Mouse (Mus musculus) neural tube, embryonic 11.5 days (tissue): ENCODE measurements around the gene Sox10. TPM values are rescaled to one million over a fixed set of nuclear protein-coding genes. Genes with fewer than 3 reads are reported as not detected.

Experiments used
- ATAC-seq: fragments of 200-750 bp; cut with Nextera tagmentation; 2 replicates; pipeline ENCODE4 v1.8.0; 2017; ENCODE audit warnings: moderate number of reproducible peaks, mild to moderate bottlenecking, moderate TSS enrichment, moderate library complexity; ENCODE audit not compliant: insufficient read depth, low FRiP score, low TSS enrichment
- DNase-seq: peaks from one replicate; pipeline ENCODE4 v3.0.0-alpha.2; 2015; ENCODE audit warnings: low spot score
- H3K27ac ChIP-seq: fragments of 300-500 bp; sonication (generic); 2 replicates; pipeline ENCODE4 v1.5.1; 2014; ENCODE audit warnings: low read depth, mild to moderate bottlenecking, low read length
- H3K27me3 ChIP-seq: fragments of 300-500 bp; sonication (generic); 2 replicates; pipeline ENCODE4 v1.6.1; 2014; ENCODE audit warnings: mild to moderate bottlenecking, low read length, mixed read lengths; ENCODE audit not compliant: control insufficient read depth, insufficient read depth
- H3K36me3 ChIP-seq: fragments of 300-500 bp; sonication (generic); 2 replicates; pipeline ENCODE4 v1.6.1; 2014; ENCODE audit warnings: mild to moderate bottlenecking, low read length, moderate library complexity, mixed read lengths; ENCODE audit not compliant: control insufficient read depth, insufficient read depth
- H3K4me1 ChIP-seq: fragments of 300-500 bp; sonication (generic); 2 replicates; pipeline ENCODE4 v1.6.1; 2014; ENCODE audit warnings: low read length, mixed read lengths; ENCODE audit not compliant: control insufficient read depth, insufficient read depth
- H3K4me2 ChIP-seq: fragments of 300-500 bp; sonication (generic); 2 replicates; pipeline ENCODE4 v1.6.1; 2014; ENCODE audit warnings: low read depth, mild to moderate bottlenecking, moderate library complexity
- H3K4me3 ChIP-seq: fragments of 300-500 bp; sonication (generic); 2 replicates; pipeline ENCODE4 v1.5.1; 2014; ENCODE audit warnings: low read depth, low read length
- H3K9ac ChIP-seq: fragments of 300-500 bp; sonication (generic); 2 replicates; pipeline ENCODE4 v1.6.1; 2014; ENCODE audit warnings: mild to moderate bottlenecking, low read length
- H3K9me3 ChIP-seq: fragments of 300-500 bp; sonication (generic); 2 replicates; pipeline ENCODE4 v1.6.1; 2016; ENCODE audit warnings: low read length; ENCODE audit not compliant: control insufficient read depth
- WGBS: fragments of 180-500 bp; shearing (Covaris S2); extraction: QIAGEN DNeasy Blood & Tissue Kit; methylation state at CpG from one replicate; pipeline ENCODE4 v1.1.7; 2014; 5-methylcytosine and 5-hydroxymethylcytosine counted together
- polyA plus RNA-seq: library from polyadenylated mRNA; unstranded; fragments of >200 nt; fragmentation: Nextera tagmentation; extraction: Ambion mirVana; gene quantifications from 2 replicates; pipeline ENCODE4 v1.2.1, GENCODE M21; 2014

Sox10 gene
- polyA plus RNA-seq, 1 experiment from 2014 or later: 32.9 TPM

DNA sequence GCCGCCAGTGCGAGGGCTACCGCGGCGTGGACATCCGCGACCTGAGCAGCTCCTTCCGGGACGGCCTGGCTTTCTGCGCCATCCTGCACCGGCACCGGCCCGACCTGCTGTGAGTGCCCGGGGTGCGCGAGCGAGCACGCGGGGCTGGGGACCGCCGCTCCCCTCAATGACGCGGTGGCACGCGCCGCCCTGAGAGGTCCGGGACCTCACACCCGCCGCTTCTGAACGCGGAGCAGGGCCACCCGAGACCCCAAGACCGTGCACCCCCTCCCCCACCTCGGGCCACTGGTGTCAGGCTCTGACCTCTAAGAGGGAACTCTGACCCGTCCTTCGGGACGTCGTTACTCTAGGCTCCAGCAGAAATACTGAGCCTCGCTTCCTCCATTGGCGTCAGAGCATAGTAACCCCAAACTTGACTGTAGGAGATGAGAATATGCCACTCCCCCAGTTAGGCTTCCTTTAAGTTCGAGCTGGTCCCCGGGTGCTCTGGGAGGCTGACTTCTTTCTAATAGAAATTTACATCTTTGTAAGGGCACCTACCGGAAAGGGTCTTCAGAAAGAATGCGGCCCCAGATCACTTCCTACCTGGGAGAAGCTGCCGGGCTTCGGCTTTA is 55.6 kb downstream of the Sox10 start:
- DNase-seq (no peak), ATAC-seq (peak; percentile 60)
- Histone ChIP-seq H3K4me1 (peaks cover 4% of the 10 kb centered on the region; the same call in 1 of the 2 replicates), H3K36me3 (no peaks in the 10 kb centered on the region), H3K9ac (peak overlapping the region; percentile 91), H3K9me3 (no peaks in the 10 kb centered on the region), H3K4me3 (peak overlapping the region; percentile 81), H3K27me3 (no peaks in the 10 kb centered on the region), H3K4me2 (peak overlapping the region; percentile 99), H3K27ac (peak overlapping the region; percentile 58)
- under 1% methylated on average over 46 of the region's 46 CpGs for WGBS

DNA sequence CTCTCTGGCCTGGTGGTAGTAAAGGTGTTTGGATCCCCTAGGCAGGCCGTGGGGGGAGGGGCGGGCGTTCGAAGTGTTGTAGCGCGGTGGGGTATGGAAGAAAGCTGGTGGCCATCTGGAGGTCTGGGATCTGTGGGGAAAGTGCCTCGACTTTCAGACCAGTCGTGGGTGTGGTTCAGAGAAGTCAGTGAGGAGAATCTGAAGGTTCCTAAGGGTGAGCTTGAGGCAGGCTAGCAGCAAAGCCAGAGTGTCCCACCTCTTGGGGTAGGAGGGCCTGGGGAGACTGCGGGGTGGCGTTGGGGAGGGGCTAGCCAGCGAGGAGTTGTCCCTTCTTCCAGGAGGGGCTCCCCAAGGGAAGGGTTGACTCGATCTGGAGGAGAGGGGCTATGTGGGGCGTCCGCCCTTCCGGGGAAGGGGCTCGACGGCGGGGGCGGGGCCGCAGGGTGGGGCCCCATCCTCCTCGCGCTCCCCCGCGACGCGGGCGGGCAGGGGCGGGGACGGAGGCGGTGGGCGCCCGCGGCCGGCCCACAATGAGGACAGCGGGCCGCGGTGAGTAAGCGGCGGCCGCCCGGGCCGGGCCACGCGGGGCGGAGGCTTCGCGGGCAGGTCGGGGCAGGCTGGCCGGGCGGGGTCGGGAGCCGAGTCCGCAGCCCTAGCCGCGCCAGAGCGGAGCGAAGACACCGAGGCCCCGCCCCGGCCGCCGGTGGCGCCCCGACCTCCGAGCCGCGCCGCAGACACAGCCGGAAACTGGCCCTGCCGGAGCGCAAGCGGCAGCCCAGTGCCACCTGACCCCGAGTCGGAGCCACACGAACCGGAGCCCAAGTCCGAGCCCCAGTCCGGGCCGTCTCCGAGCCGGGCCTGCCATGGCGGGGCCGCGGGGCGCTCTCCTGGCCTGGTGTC is 56.4 kb downstream of the Sox10 start, which contains the start of gene Micall1:
TSS of gene Micall1 (plus strand) at position 478 of the 900 bp plus-strand sequence.
- peak; percentile 74 for ATAC-seq

DNA sequence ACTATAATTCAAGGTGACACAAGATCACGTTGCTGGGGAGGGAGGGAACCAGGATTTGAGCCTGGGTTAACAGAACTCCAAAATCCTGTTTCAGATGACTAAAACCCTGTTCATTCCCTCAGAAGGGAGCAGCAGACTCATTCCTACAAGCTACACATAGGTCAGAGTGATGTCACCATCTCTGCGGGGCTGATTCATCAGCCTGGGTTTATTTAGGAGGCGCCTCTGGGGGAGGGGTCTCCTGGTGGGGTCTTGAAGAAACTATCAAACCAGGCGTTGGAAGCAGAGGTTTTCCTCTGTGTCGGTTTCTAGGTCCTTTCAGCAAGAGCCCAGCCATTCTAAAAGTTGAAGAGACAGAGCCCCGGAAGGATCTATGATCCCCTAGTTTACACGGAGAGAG is 57.1 kb downstream of the Sox10 start:
- H3K36me3 ChIP-seq: no peaks in the 10 kb centered on the region
- WGBS: 21% methylated on average over 7 of the region's 7 CpGs
- H3K4me2 ChIP-seq: peak overlapping the region; percentile 99
- H3K27me3 ChIP-seq: no peaks in the 10 kb centered on the region
- 0 out of 2 replicates have a peak overlapping the region, but pooled peaks have one; percentile 1 for H3K27ac ChIP-seq
- H3K9me3 ChIP-seq: no peaks in the 10 kb centered on the region
- ATAC-seq: no peak
- peak; percentile 29 for DNase-seq
- H3K9ac ChIP-seq: no peak overlapping the region; the same call in 1 of the 2 replicates
- no peak overlapping the region for H3K4me3 ChIP-seq
- H3K4me1 ChIP-seq: peaks cover 4% of the 10 kb centered on the region; the same call in 1 of the 2 replicates

More for the DNA sequence above, 56.4 kb downstream of the Sox10 start, which contains the start of gene Micall1:
- H3K4me2 ChIP-seq: peak within 1 kb of the TSS; percentile 99
- under 1% methylated on average over 80 of the region's 85 CpGs for WGBS
- peak; percentile 70 for DNase-seq
- H3K9me3 ChIP-seq: no peaks in the 10 kb centered on the region
- no peaks in the 10 kb centered on the region for H3K27me3 ChIP-seq
- H3K9ac ChIP-seq: peak within 1 kb of the TSS; percentile 91
- peaks cover 4% of the 10 kb centered on the region; the same call in 1 of the 2 replicates for H3K4me1 ChIP-seq
- H3K4me3 ChIP-seq: peak within 1 kb of the TSS; percentile 81
- no peaks in the 10 kb centered on the region for H3K36me3 ChIP-seq
- peak within 1 kb of the TSS; percentile 58 for H3K27ac ChIP-seq

DNA sequence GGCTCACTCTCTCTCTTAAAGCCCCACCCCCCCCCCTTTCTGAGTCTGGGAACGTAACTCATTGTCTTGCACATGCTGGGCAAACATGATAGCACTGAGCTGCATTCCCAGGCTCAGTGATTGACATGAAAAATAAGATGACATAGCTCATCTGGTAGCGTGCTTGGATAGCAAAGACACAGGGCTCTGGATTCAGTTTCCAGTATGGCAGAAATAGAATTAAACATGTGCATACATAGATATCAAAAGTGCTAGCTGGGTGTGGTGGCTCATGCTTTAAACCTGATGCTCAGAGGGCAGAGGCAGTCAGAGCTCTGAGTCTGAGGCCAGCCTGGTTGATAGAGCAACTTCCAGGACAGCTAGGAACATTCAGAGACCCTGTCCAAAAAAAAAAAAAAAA is 59.2 kb downstream of the Sox10 start:
- 74% methylated on average over 2 of the region's 2 CpGs for WGBS

More for the DNA sequence above, 59.2 kb downstream of the Sox10 start:
- Histone ChIP-seq H3K4me3 (no peak overlapping the region), H3K27me3 (no peaks in the 10 kb centered on the region), H3K4me2 (no peak overlapping the region), H3K27ac (no peak overlapping the region), H3K9ac (no peak overlapping the region), H3K36me3 (no peaks in the 10 kb centered on the region), H3K9me3 (no peaks in the 10 kb centered on the region), H3K4me1 (peaks cover 4% of the 10 kb centered on the region; the same call in 1 of the 2 replicates)
- DNase-seq: no peak
- no peak for ATAC-seq

Other genes with a start within 250 kb of the Sox10 start
- gene Lgals1, start 238.5 kb downstream of the Sox10 start, polyA plus RNA-seq: 263 and 311 TPM in 2 replicates
- gene Nol12, start 230.3 kb downstream of the Sox10 start, polyA plus RNA-seq: 55.9 and 58.8 TPM in 2 replicates
- gene Triobp, start 217.5 kb downstream of the Sox10 start, polyA plus RNA-seq: 42.4 and 46.4 TPM in 2 replicates
- 289 and 340 TPM in 2 replicates for gene H1f0, start 136.8 kb downstream of the Sox10 start, polyA plus RNA-seq
- gene Galr3, start 123.4 kb downstream of the Sox10 start, polyA plus RNA-seq: not detected in 2 replicates
- 59.5 and 65.6 TPM in 2 replicates for gene Ankrd54, start 102.3 kb downstream of the Sox10 start, polyA plus RNA-seq
- gene Eif3l, start 90.1 kb downstream of the Sox10 start, polyA plus RNA-seq: 250 and 259 TPM in 2 replicates
- 6.8 and 7.9 TPM in 2 replicates for gene Micall1, start 56.3 kb downstream of the Sox10 start, polyA plus RNA-seq
- 301 and 311 TPM in 2 replicates for gene Polr2f, start 24.2 kb downstream of the Sox10 start, polyA plus RNA-seq
- 8.8 and 9.4 TPM in 2 replicates for gene 1700088E04Rik, start 24.0 kb downstream of the Sox10 start, polyA plus RNA-seq
- gene Pick1, start 63.9 kb upstream of the Sox10 start, polyA plus RNA-seq: 27.3 and 28.8 TPM in 2 replicates
- gene Gm49486, start 64.2 kb upstream of the Sox10 start, polyA plus RNA-seq: 0.38 and 0.49 TPM in 2 replicates
- gene Slc16a8, start 89.5 kb upstream of the Sox10 start, polyA plus RNA-seq: not detected in 2 replicates
- gene Baiap2l2, start 120.3 kb upstream of the Sox10 start, polyA plus RNA-seq: 1.9 and 2.3 TPM in 2 replicates
- gene Pla2g6, start 163.2 kb upstream of the Sox10 start, polyA plus RNA-seq: 21.9 and 22.9 TPM in 2 replicates
- gene Maff, start 181.4 kb upstream of the Sox10 start, polyA plus RNA-seq: 1.2 and 2.9 TPM in 2 replicates
- gene Tmem184b, start 238.3 kb upstream of the Sox10 start, polyA plus RNA-seq: 51.2 and 52.9 TPM in 2 replicates